Mouse (Mus musculus): ENCODE measurements around the gene Rps27a.
A peak's percentile ranks its signal among the peaks of the same experiment; 100 is the strongest.
"Not testable (repeated sequence)": the region's sequence is repeated elsewhere in the genome, so short reads cannot be mapped to it uniquely, and the experiment has no call there.

Gene Rps27a

GRCm38 (mm10) chr11:29547752-29548503, at the start of gene Rps27a, which contains the start of gene Clhc1:
Rps27a (minus strand) TSS chr11:29548109.
Clhc1 (plus strand) TSS chr11:29547950.
- peak; percentile 96 for DNase-seq (ENCODE audit: low read depth, low spot score)

GRCm38 (mm10) chr11:29597159-29597558, 49.2 kb upstream of the Rps27a start:
- DNase-seq (ENCODE audit: low read depth, low spot score): no peak

GRCm38 (mm10) chr11:29595217-29595616, 47.3 kb upstream of the Rps27a start:
- no peak for DNase-seq (ENCODE audit: low read depth, low spot score)

DNA sequence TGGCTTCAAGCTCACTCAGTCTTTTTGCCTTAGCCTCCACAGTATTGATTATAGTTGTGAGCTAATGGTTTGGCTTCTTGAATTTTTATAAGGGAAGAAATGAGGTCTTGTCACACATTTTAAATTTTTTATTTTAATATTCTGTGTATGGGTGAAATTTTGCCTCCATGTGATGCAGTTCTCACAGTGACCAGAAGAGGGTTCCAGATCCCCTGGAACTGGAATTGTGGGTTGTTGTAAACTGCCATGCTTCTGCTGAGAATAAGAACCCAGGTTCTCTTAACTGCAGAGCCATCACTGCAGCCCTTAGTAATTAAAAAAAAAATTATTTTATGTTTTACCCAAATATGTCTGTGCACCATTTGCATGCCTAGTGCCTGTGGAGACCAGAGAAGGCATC, 31.7 kb upstream of the Rps27a start:
- DNase-seq (ENCODE audit: low read depth, low spot score): peak; percentile 47

GRCm38 (mm10) chr11:29572656-29573055, 24.7 kb upstream of the Rps27a start:
- no peak for DNase-seq (ENCODE audit: low read depth, low spot score)

DNA sequence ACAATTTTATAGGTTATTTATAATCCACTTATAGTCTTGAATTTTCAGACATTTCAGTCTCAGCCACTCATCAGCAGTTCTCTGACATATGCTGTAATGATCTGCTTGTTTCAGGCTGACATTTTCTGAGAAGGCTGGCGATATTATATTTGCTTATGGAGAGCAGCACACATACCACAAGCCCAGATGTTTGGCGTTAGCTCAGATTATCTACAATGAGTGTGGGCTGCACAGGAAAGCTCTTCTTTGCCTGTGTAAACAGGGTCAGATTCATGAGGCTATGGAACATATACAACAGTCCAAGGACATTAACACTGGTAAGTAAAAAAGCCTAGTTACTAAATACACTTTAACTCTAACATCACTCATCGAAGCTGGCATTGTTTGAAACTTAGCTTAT, 23.6 kb upstream of the Rps27a start:
- no peak for DNase-seq (ENCODE audit: low read depth, low spot score)

GRCm38 (mm10) chr11:29563406-29563805, 15.5 kb upstream of the Rps27a start:
- DNase-seq (ENCODE audit: low read depth, low spot score): no peak

DNA sequence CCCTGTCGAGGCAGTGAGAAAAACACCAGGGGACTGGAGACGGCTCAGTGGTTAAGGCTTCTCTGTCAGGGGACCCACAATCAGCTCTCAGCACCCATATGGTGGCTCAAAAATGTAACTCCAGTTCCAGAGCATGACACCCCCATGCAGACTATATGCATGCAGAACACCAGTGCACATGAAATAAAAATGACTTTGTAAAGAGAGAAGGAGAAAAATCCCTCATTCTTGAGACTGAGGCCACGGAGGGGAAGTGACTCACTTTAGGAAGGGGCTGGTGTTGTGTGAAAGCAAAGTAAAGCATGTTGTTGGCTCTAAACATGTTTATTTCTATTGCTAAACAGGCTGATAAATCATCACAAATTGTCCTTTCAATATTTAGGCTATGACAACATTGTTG, 13.1 kb upstream of the Rps27a start:
- DNase-seq (ENCODE audit: low read depth, low spot score): no peak

DNA sequence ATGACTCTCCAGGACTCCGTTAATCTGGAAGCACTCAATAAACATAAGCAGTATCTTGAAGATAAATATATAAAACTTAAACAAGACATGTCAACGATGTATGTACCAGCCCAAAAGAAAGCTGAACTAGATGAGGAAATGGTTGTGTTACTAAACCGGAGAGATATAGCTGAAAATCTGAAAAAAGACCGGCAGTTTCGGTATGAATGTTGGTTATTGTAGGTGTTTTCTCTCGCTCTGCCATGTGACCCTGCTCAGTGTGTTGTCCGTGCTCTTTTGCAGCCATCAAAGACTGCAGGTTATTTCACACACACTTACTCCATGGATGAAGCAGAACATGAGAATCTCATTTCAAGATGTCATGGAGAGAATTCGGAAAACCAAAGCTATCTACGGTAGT, 12.5 kb upstream of the Rps27a start:
- DNase-seq (ENCODE audit: low read depth, low spot score): peak; percentile 37

DNA sequence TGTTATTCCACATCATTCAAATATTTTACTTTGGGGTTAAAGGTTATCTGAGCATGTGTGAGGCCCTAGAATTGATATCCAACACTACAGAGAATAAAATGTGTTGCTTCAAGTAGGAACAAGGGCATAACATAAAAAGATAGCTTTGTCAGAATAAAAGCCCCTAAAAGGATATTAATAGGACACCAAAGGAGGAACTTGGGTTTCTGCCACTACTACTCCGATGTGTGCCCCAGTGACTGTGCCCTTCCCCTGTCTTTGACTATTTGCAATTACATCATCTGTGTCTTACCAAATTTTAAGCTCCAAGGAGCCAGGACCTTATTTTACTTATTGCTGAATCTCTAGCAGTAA, 1.5 kb upstream of the Rps27a start:
- DNase-seq (ENCODE audit: low read depth, low spot score): peak; percentile 8

GRCm38 (mm10) chr11:29548504-29549424, 855 bp upstream of the Rps27a start:
- DNase-seq (ENCODE audit: low read depth, low spot score): peak; percentile 23

GRCm38 (mm10) chr11:29547249-29547751, 609 bp downstream of the Rps27a start:
- DNase-seq (ENCODE audit: low read depth, low spot score): no peak

GRCm38 (mm10) chr11:29546762-29547161, 1.1 kb downstream of the Rps27a start:
- DNase-seq (ENCODE audit: low read depth, low spot score): no peak

DNA sequence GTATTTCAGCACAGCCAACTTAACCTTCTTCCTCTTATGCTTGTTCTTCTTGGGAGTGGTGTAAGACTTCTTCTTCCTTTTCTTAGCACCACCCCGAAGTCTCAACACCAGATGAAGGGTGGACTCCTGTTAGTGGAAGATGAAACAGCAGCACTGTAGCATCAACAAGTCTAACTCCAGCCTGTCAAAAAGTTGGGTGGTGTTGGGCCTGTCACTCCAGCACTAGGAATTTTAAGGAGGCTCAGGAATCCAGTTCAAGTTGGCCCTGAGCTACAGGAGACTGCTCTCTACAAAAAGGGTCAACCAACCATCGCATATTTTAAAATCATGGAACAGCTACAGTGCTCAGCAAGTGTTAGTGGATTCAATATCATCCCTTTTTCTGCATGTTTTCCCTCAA, 1.6 kb downstream of the Rps27a start:
- not testable (repeated sequence) for DNase-seq (ENCODE audit: low read depth, low spot score)

DNA sequence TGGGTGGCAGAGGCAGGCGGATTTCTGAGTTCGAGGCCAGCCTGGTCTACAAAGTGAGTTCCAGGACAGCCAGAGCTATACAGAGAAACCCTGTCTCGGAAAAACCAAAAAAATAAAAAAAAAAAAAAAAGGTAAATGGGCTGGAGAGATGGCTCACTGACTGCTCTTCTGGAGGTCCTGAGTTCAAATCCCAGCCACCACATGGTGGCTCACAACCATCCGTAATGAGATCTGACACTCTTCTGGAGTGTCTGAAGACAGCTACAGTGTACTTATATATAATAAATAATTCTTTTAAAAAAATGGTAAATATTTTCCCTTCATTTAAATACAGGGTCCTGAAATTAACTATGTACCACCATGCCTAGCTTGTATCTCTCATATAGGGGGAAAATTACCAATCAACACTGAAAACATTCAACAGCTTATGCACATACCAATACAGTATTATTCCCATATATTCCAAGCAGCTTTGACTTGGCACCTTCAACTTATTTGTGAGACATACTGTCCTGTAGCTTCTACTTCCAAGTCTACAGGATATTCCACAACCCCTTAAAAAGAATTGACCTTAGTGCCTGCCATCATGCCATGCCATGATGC, 2.7 kb downstream of the Rps27a start:
- DNase-seq (ENCODE audit: low read depth, low spot score): not testable (repeated sequence)

GRCm38 (mm10) chr11:29544225-29544945, 3.5 kb downstream of the Rps27a start:
- no peak for DNase-seq (ENCODE audit: low read depth, low spot score)

DNA sequence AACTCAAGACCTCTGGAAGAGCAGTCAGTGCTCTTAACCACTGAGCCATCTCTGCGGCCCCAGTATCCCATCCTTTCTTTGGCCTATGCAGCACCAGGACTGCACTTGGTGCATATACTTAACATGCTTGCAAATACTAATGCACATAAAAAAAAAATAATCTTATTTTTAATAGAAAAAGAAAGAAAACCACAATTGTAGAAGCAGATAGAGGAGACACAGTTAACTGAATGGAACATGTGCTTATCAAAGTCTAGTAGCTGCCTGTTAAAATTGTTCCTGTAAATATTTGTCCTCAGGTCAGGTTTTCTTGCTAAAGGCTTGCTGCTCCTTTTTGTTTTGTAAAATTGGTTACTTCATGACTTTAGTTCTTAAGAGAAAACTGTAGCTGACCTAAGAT, 9.7 kb downstream of the Rps27a start:
- DNase-seq (ENCODE audit: low read depth, low spot score): no peak

DNA sequence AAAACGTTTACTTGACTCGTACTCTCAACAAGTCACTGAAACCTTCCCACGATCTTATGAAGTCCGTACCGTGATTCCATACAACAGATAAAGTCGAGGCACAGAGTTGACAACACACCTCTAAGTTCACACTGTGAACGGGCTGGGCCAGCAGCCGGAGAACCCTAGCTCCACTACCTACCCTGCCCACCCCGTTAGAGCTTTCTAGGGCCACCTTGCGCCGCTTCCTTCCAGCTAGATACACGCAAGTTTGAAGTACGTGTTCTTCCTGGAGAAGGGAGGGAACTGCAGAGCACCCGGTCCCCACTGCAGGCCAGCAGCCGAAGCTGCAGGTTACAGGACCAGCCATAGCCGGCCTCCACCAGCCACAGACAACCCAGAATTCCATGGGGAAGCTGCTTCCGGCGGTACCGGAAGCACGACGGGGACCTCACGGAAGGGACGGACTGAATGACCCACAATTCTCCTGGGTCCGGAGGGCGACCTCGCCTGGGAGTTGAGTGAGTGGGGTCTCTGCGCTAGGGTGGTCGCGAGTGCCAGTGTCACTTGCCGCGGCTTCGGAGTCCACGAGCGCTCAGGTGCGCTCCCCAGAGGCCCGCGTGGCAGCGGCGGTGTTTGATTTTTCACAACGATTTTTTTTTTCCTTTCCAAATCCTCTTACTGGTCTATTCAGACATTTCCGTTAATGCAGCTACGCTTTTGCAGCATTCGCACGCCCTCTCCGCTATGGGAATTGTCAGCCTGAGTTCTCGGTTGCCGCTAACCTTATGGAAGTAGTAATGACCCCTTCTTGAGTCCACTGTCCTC, 21.7 kb downstream of the Rps27a start, which contains the start of gene Mtif2:
Gene Mtif2 (plus strand): TSS at position 421 of the 807 bp plus-strand sequence.
- peak; percentile 69 for DNase-seq (ENCODE audit: low read depth, low spot score)

DNA sequence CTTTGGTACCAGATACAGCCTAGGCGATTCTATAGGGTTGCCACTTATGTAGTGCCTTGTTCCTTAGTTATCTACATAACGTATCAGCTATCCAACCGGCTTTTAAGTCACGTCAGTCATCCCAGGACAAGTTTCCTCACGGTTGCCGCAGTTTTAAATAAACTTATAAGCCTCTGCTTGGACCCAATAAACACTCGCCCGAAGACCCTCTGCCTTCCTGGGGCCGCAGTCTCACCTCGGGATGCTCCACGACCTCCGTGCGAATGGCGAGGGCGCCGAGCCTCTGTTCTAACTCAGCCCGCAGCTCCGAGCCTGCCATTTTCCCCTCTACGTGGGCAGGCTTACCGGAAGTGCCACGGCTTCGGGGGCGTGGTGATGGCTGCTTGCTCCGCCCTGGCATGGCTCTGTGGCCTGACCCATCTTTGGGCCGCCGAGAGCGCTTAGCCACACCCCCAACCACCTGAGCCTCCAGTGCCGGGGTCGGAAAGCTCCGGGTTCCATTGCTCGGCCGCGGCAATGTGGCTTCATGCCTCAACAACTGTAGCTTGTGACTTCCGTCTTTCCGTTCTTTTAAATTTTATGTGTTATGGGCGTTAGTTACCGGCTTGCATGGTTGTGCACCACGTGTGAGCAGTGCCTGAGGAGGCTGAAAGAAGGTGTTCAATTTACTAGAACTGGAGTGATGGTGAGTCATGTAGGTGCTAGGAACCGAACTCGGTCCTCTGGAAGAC, 33.1 kb downstream of the Rps27a start, which contains the start of gene Prorsd1:
Gene Prorsd1 (minus strand): TSS at position 352 of the 731 bp plus-strand sequence.
- DNase-seq (ENCODE audit: low read depth, low spot score): peak; percentile 96

DNA sequence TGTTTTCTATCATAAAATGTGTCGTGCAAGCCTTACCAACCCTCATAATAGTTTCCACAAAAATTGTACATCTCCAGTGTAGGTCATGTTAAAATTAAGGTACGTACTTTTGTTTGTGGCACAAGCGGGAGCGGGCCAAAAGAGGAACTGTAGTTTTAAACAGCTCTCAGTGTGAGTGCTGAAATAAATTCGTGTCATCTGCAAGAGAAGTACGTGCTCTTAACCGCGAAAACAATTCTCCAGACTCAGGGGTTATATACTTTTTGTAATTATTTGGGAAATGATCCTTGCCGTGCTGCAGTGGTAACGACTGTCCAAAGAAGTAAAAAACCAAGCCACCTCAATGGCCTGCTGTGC, 33.6 kb downstream of the Rps27a start:
- DNase-seq (ENCODE audit: low read depth, low spot score): peak; percentile 10

Data from CD4-positive, CD25-positive, alpha-beta regulatory T cell, adult 2 months (primary cell).